Comparison of ENCODE assay signal across 8 mouse cellular contexts in the genomic region with DNA sequence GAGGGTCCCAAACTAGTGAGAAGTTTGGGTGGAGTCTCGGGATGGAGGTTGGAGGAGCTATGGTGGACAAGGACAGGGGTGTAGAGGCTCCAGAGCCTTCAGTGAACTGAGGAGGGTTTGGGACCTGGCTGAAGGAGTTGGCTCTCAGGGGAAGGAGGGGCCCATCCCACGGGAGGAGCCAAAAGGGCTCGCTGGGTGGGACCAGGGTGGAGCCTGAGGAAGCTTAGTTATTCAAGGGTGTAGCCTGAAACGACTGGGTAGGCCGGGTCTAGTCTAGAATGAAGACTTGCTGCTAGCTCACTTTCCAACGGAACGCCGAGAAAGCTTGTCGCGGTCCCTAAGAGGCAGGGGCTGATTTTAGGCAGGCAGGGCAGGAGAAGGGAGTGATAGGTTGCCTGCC. TPM values are rescaled to one million over a fixed set of nuclear protein-coding genes. Genes with fewer than 3 reads are reported as not detected.
DNase-seq lines count a peak whose midpoint lies in the region; ATAC-seq and TF ChIP-seq lines count a peak whose summit lies in the region.

No protein-coding gene starts in this region.

- H3K4me3 ChIP-seq in ES-Bruce4 (ENCODE audit: low read depth, low read length) = peak overlapping the region; percentile 75
- H3K4me3 ChIP-seq in forebrain, embryonic 13.5 days = peak overlapping the region; percentile 44
- peak overlapping the region; percentile 54 for H3K4me3 ChIP-seq in limb, embryonic 13.5 days
- H3K4me3 ChIP-seq in midbrain, embryonic 13.5 days (replicated peaks) = peak overlapping the region; percentile 47

- no peak for TF ChIP-seq EP300 in ES-Bruce4 (IDR thresholded peaks at IDR 0.05; ENCODE audit: insufficient read depth, low read depth, low read length)

- peak; percentile 88 for TF ChIP-seq POLR2A in ES-Bruce4 (IDR thresholded peaks at IDR 0.05; ENCODE audit: insufficient read depth, low read length)

- peak overlapping the region; percentile 46 for H3K9ac ChIP-seq in ES-Bruce4 (ENCODE audit: low read depth, poor library complexity, severe bottlenecking)
- H3K9ac ChIP-seq in forebrain, embryonic 13.5 days = peak overlapping the region; percentile 68; the same call in 1 of the 2 replicates
- H3K9ac ChIP-seq in limb, embryonic 13.5 days = peak overlapping the region; percentile 76
- peak overlapping the region; percentile 62 for H3K9ac ChIP-seq in midbrain, embryonic 13.5 days (replicated peaks)

- DNase-seq in adrenal gland, postnatal 14 days = peak; percentile 89
- no peak for DNase-seq in thymus, postnatal 36 days
- no peak for DNase-seq in thymus, postnatal 25 days

- ATAC-seq in forebrain, embryonic 13.5 days = no peak; the same call in 1 of the 2 replicates
- ATAC-seq in hematopoietic stem cell, adult 5-6 weeks (replicated peaks in 1 of 2; ENCODE audit: insufficient read depth in 1 of 2, low FRiP score in 2 of 2, low TSS enrichment in 1 of 2, low read depth in 1 of 2, poor library complexity in 2 of 2, severe bottlenecking in 2 of 2) = peak; percentile 70
- peak; percentile 55 for ATAC-seq in limb, embryonic 13.5 days (ENCODE audit: low FRiP score, low read depth)
- ATAC-seq in midbrain, embryonic 13.5 days = peak; percentile 29

- H3K27ac ChIP-seq in ES-Bruce4 (ENCODE audit: insufficient read depth, low read length) = peak overlapping the region; percentile 47
- H3K27ac ChIP-seq in forebrain, embryonic 13.5 days = no peak overlapping the region
- H3K27ac ChIP-seq in limb, embryonic 13.5 days = no peak overlapping the region
- H3K27ac ChIP-seq in midbrain, embryonic 13.5 days = no peak overlapping the region

- H3K36me3 ChIP-seq in ES-Bruce4 (ENCODE audit: control insufficient read depth, insufficient read depth, low read length, poor library complexity, severe bottlenecking) = no peaks in the 10 kb centered on the region
- H3K36me3 ChIP-seq in forebrain, embryonic 13.5 days (ENCODE audit: poor library complexity, severe bottlenecking) = no peaks in the 10 kb centered on the region
- H3K36me3 ChIP-seq in limb, embryonic 13.5 days = no peaks in the 10 kb centered on the region
- no peaks in the 10 kb centered on the region for H3K36me3 ChIP-seq in midbrain, embryonic 13.5 days

- no peaks in the 10 kb centered on the region for H3K27me3 ChIP-seq in ES-Bruce4 (ENCODE audit: control insufficient read depth, insufficient read depth, low read length, poor library complexity, severe bottlenecking)
- H3K27me3 ChIP-seq in forebrain, embryonic 13.5 days = peaks cover 42% of the 10 kb centered on the region
- H3K27me3 ChIP-seq in limb, embryonic 13.5 days = peaks cover 49% of the 10 kb centered on the region
- H3K27me3 ChIP-seq in midbrain, embryonic 13.5 days = peaks cover 38% of the 10 kb centered on the region

- under 1% methylated on average over 10 of the region's 10 CpGs for WGBS in forebrain, embryonic 13.5 days
- 0% methylated on average over 10 of the region's 10 CpGs for WGBS in limb, embryonic 13.5 days
- WGBS in midbrain, embryonic 13.5 days = 2% methylated on average over 10 of the region's 10 CpGs

- no peak for TF ChIP-seq CTCF in ES-Bruce4 (IDR thresholded peaks at IDR 0.05; ENCODE audit: low read depth, low read length)

- peaks cover 2% of the 10 kb centered on the region for H3K4me1 ChIP-seq in ES-Bruce4 (ENCODE audit: control insufficient read depth, insufficient read depth, low read length)
- peaks cover 16% of the 10 kb centered on the region for H3K4me1 ChIP-seq in forebrain, embryonic 13.5 days
- H3K4me1 ChIP-seq in limb, embryonic 13.5 days = peaks cover 10% of the 10 kb centered on the region
- H3K4me1 ChIP-seq in midbrain, embryonic 13.5 days (replicated peaks) = peaks cover 18% of the 10 kb centered on the region

- no peaks in the 10 kb centered on the region for H3K9me3 ChIP-seq in ES-Bruce4 (replicated peaks; ENCODE audit: control insufficient read depth, insufficient read depth, low read length, poor library complexity, severe bottlenecking)
- H3K9me3 ChIP-seq in forebrain, embryonic 13.5 days (replicated peaks) = no peaks in the 10 kb centered on the region
- no peaks in the 10 kb centered on the region for H3K9me3 ChIP-seq in limb, embryonic 13.5 days
- no peaks in the 10 kb centered on the region for H3K9me3 ChIP-seq in midbrain, embryonic 13.5 days

- H3K4me2 ChIP-seq in forebrain, embryonic 13.5 days = peak overlapping the region; percentile 76
- peak overlapping the region; percentile 86 for H3K4me2 ChIP-seq in limb, embryonic 13.5 days (replicated peaks)
- peak overlapping the region; percentile 74 for H3K4me2 ChIP-seq in midbrain, embryonic 13.5 days (replicated peaks)

RNA-seq across cellular contexts. Expression of a gene that starts 9.0 kb away (rescaled TPM):
- not detected in 2 replicates for polyA plus RNA-seq in ES-Bruce4 (2011; ENCODE audit: insufficient read depth, insufficient read length, low read depth, missing spikeins)
- not detected in 2 replicates for total RNA-seq in adrenal gland, postnatal 14 days (2021)
- polyA plus RNA-seq in forebrain, embryonic 13.5 days (2015; fragmentation: Nextera tagmentation; extraction: Ambion mirVana) = 0.20 TPM in 1 of 2 replicates, not detected in the other
- total RNA-seq in hematopoietic stem cell, adult 5-6 weeks (2017) = not detected in 2 replicates
- polyA plus RNA-seq in limb, embryonic 13.5 days (2015; fragmentation: Nextera tagmentation; extraction: Ambion mirVana) = 0.23 and 0.25 TPM in 2 replicates
- 0.17 TPM in 1 of 2 replicates, not detected in the other for polyA plus RNA-seq in midbrain, embryonic 13.5 days (2015; fragmentation: Nextera tagmentation; extraction: Ambion mirVana)

RNA-seq across cellular contexts. Expression of a gene that starts 22.7 kb away (rescaled TPM):
- polyA plus RNA-seq in ES-Bruce4 (2011; ENCODE audit: insufficient read depth, insufficient read length, low read depth, missing spikeins) = 88.5 and 107 TPM in 2 replicates
- total RNA-seq in adrenal gland, postnatal 14 days (2021) = 81.2 and 83.2 TPM in 2 replicates
- polyA plus RNA-seq in forebrain, embryonic 13.5 days (2015; fragmentation: Nextera tagmentation; extraction: Ambion mirVana) = 81.7 and 87.2 TPM in 2 replicates
- 12.4 and 25.5 TPM in 2 replicates for total RNA-seq in hematopoietic stem cell, adult 5-6 weeks (2017)
- polyA plus RNA-seq in limb, embryonic 13.5 days (2015; fragmentation: Nextera tagmentation; extraction: Ambion mirVana) = 76.1 and 81.6 TPM in 2 replicates
- 98.1 and 98.6 TPM in 2 replicates for polyA plus RNA-seq in midbrain, embryonic 13.5 days (2015; fragmentation: Nextera tagmentation; extraction: Ambion mirVana)

RNA-seq across cellular contexts. Expression of a gene that starts 22.7 kb away (rescaled TPM):
- 73.3 and 84.5 TPM in 2 replicates for polyA plus RNA-seq in ES-Bruce4 (2011; ENCODE audit: insufficient read depth, insufficient read length, low read depth, missing spikeins)
- 9.6 and 12.4 TPM in 2 replicates for total RNA-seq in adrenal gland, postnatal 14 days (2021)
- polyA plus RNA-seq in forebrain, embryonic 13.5 days (2015; fragmentation: Nextera tagmentation; extraction: Ambion mirVana) = 40.2 and 43.1 TPM in 2 replicates
- total RNA-seq in hematopoietic stem cell, adult 5-6 weeks (2017) = 0.20 TPM in 1 of 2 replicates, not detected in the other
- 33.9 and 35.0 TPM in 2 replicates for polyA plus RNA-seq in limb, embryonic 13.5 days (2015; fragmentation: Nextera tagmentation; extraction: Ambion mirVana)
- polyA plus RNA-seq in midbrain, embryonic 13.5 days (2015; fragmentation: Nextera tagmentation; extraction: Ambion mirVana) = 47.0 and 56.0 TPM in 2 replicates

RNA-seq across cellular contexts. Expression of a gene that starts 34.4 kb away (rescaled TPM):
- polyA plus RNA-seq in ES-Bruce4 (2011; ENCODE audit: insufficient read depth, insufficient read length, low read depth, missing spikeins) = 461 and 485 TPM in 2 replicates
- total RNA-seq in adrenal gland, postnatal 14 days (2021) = 224 and 250 TPM in 2 replicates
- 815 and 859 TPM in 2 replicates for polyA plus RNA-seq in forebrain, embryonic 13.5 days (2015; fragmentation: Nextera tagmentation; extraction: Ambion mirVana)
- total RNA-seq in hematopoietic stem cell, adult 5-6 weeks (2017) = 156 and 185 TPM in 2 replicates
- 670 and 703 TPM in 2 replicates for polyA plus RNA-seq in limb, embryonic 13.5 days (2015; fragmentation: Nextera tagmentation; extraction: Ambion mirVana)
- polyA plus RNA-seq in midbrain, embryonic 13.5 days (2015; fragmentation: Nextera tagmentation; extraction: Ambion mirVana) = 784 and 789 TPM in 2 replicates

RNA-seq across cellular contexts. Expression of a gene that starts 45.5 kb away (rescaled TPM):
- polyA plus RNA-seq in ES-Bruce4 (2011; ENCODE audit: insufficient read depth, insufficient read length, low read depth, missing spikeins) = 56.1 and 57.5 TPM in 2 replicates
- total RNA-seq in adrenal gland, postnatal 14 days (2021) = 95.1 and 108 TPM in 2 replicates
- 67.9 and 72.7 TPM in 2 replicates for polyA plus RNA-seq in forebrain, embryonic 13.5 days (2015; fragmentation: Nextera tagmentation; extraction: Ambion mirVana)
- total RNA-seq in hematopoietic stem cell, adult 5-6 weeks (2017) = 75.7 and 137 TPM in 2 replicates
- 94.6 and 96.8 TPM in 2 replicates for polyA plus RNA-seq in limb, embryonic 13.5 days (2015; fragmentation: Nextera tagmentation; extraction: Ambion mirVana)
- 63.0 and 70.7 TPM in 2 replicates for polyA plus RNA-seq in midbrain, embryonic 13.5 days (2015; fragmentation: Nextera tagmentation; extraction: Ambion mirVana)
